Mouse (Mus musculus) myocyte (in vitro differentiated cells): ENCODE measurements around the gene Btbd2.

Source experiments
- CEBPB ChIP-seq: IDR thresholded peaks from 2 replicates; pipeline ENCODE4 v1.6.1; 2011; ENCODE audit warnings: mild to moderate bottlenecking, moderate library complexity; ENCODE audit not compliant: poor library complexity, insufficient read depth, severe bottlenecking
- E2F4 ChIP-seq: IDR thresholded peaks from one replicate; pipeline ENCODE4 v1.6.1; 2011; ENCODE audit warnings: mild to moderate bottlenecking, control low read depth, moderate library complexity; ENCODE audit not compliant: insufficient read depth
- MAX ChIP-seq: IDR thresholded peaks from one replicate; pipeline ENCODE4 v1.6.1; 2011; ENCODE audit warnings: low read depth, mild to moderate bottlenecking, control low read depth
- MYOD1 ChIP-seq, 3 experiments: IDR thresholded peaks; one replicate each; pipeline ENCODE4 v1.6.1; 2011; ENCODE audit warnings: control low read depth in 2 of 3, low read depth in 2 of 3, mild to moderate bottlenecking in 2 of 3, moderate library complexity in 1 of 3; ENCODE audit not compliant: insufficient read length in 2 of 3, control insufficient read depth in 1 of 3
- MYOG ChIP-seq, 3 experiments: IDR thresholded peaks; one replicate each; pipeline ENCODE4 v1.6.1; 2011; ENCODE audit warnings: control low read depth in 2 of 3, low read depth in 2 of 3, mild to moderate bottlenecking in 2 of 3; ENCODE audit not compliant: insufficient read length in 2 of 3, control insufficient read depth in 1 of 3, insufficient read depth in 1 of 3
- POLR2A ChIP-seq: IDR thresholded peaks from one replicate; pipeline ENCODE4 v1.6.1; 2011; ENCODE audit warnings: low read depth, mild to moderate bottlenecking, control low read depth, moderate library complexity; ENCODE audit not compliant: insufficient read length
- SRF ChIP-seq: IDR thresholded peaks from one replicate; pipeline ENCODE4 v1.6.1; 2011; ENCODE audit warnings: low read depth; ENCODE audit not compliant: control insufficient read depth, insufficient read length
- TCF12 ChIP-seq: IDR thresholded peaks from one replicate; pipeline ENCODE4 v1.6.1; 2011; ENCODE audit warnings: mild to moderate bottlenecking, control low read depth; ENCODE audit not compliant: poor library complexity, insufficient read depth, severe bottlenecking
- TCF3 ChIP-seq: IDR thresholded peaks from one replicate; pipeline ENCODE4 v1.6.1; 2011; ENCODE audit warnings: low read depth, control low read depth; ENCODE audit not compliant: insufficient read length
- USF1 ChIP-seq: IDR thresholded peaks from one replicate; pipeline ENCODE4 v1.6.1; 2011; ENCODE audit warnings: low read depth, mild to moderate bottlenecking, control low read depth, moderate library complexity

DNA sequence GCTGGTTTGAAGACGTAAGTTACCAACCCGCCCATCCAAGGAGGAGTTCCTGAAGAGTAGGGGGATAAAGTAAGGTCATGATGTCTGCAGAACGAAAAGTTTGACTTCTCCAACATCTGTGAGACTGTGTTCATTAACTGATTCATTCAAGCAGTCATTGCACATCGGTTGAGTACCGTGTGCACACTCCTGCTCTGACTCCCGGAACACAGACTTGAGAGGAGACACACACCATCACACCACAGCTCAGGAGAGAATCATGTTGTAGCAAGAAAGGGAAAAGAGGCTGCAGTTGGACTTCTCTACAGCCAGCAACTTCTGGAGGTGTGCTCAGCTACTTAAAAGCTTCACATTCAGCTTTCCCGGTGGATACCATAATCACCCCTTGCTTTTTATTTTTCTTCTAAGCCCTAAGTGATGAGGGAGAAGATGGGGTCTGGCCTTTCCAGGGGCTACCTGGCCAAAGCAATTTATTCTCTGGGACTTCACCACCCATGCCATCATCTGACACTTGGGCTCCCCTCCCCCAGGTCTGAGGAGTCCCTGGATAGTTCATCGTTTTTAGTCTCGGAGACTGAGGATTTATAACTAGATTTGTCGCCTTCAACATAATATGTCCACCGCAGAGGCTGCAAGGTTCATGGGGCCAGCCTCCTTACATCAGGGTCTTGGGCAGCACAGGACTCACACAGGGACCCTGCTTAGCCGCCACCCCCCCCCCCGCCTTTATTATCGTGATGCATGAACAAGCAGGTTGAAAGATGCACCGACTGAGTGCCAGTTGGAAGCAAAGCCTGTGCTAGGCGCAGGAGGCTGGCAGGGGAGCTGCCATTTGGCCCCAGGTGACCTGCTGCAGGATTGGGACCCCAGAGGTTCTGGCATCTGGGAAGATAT, 35.8 kb downstream of the Btbd2 start:
- TF ChIP-seq POLR2A (no peak), MYOD1 (IDR thresholded peaks at IDR 0.05; ENCODE audit: control insufficient read depth in 1 of 3, insufficient read length in 2 of 3, low read depth in 2 of 3) (no peak), TCF12 (no peak), MYOG (IDR thresholded peaks at IDR 0.05; ENCODE audit: control insufficient read depth in 1 of 3, insufficient read depth in 1 of 3, insufficient read length in 2 of 3, low read depth in 2 of 3) (no peak), E2F4 (no peak), MAX (no peak), USF1 (no peak), SRF (no peak), CEBPB (no peak), TCF3 (no peak)
